Mouse (Mus musculus): Measurements from ENCODE around the gene Ctu2.
A peak's percentile ranks its signal among the peaks of the same experiment; 100 is the strongest.

The Ctu2 gene

GRCm38 (mm10) chr8:122475580-122476320, at the start of gene Ctu2, which contains the start of gene Rnf166:
Gene Ctu2 (plus strand): TSS chr8:122476143.
Gene Rnf166 (minus strand): TSS chr8:122476064.
- peak; percentile 95 to 96 for DNase-seq

GRCm38 (mm10) chr8:122426145-122426544, 49.8 kb upstream of the Ctu2 start:
- no peak for DNase-seq

- DNase-seq = no peak
Measured at GRCm38 (mm10) chr8:122427607-122428006, 48.3 kb upstream of the Ctu2 start.

- no peak for DNase-seq
Measured at GRCm38 (mm10) chr8:122428163-122428562, 47.8 kb upstream of the Ctu2 start.

- peak in 1 of 2 experiments; percentile 45 for DNase-seq
Measured at GRCm38 (mm10) chr8:122430058-122430636, 45.8 kb upstream of the Ctu2 start.

- DNase-seq = no peak
Measured at GRCm38 (mm10) chr8:122430646-122431045, 45.3 kb upstream of the Ctu2 start.

GRCm38 (mm10) chr8:122431694-122432442, 44.1 kb upstream of the Ctu2 start:
- peak; percentile 59 to 67 for DNase-seq

- DNase-seq = peak; percentile 84 to 91
Measured at GRCm38 (mm10) chr8:122432443-122433268, 43.3 kb upstream of the Ctu2 start, which contains the start of gene Cyba. Gene Cyba (minus strand): TSS chr8:122432930.

GRCm38 (mm10) chr8:122433269-122433905, 42.6 kb upstream of the Ctu2 start:
- DNase-seq = peak in 1 of 2 experiments; percentile 63

- DNase-seq = no peak
Measured at GRCm38 (mm10) chr8:122435375-122435774, 40.6 kb upstream of the Ctu2 start.

- DNase-seq = no peak
Measured at GRCm38 (mm10) chr8:122436146-122436545, 39.8 kb upstream of the Ctu2 start.

GRCm38 (mm10) chr8:122436586-122437125, 39.3 kb upstream of the Ctu2 start:
- no peak for DNase-seq

GRCm38 (mm10) chr8:122437708-122438331, 38.1 kb upstream of the Ctu2 start:
- peak in 1 of 2 experiments; percentile 46 for DNase-seq

GRCm38 (mm10) chr8:122439336-122439735, 36.6 kb upstream of the Ctu2 start:
- no peak for DNase-seq

- no peak for DNase-seq
Measured at GRCm38 (mm10) chr8:122441326-122441725, 34.6 kb upstream of the Ctu2 start.

GRCm38 (mm10) chr8:122442356-122442755, 33.6 kb upstream of the Ctu2 start:
- no peak for DNase-seq

- no peak for DNase-seq
Measured at GRCm38 (mm10) chr8:122442781-122443180, 33.2 kb upstream of the Ctu2 start.

GRCm38 (mm10) chr8:122443262-122444006, 32.5 kb upstream of the Ctu2 start, which contains the start of gene Mvd:
Gene Mvd (minus strand): TSS chr8:122443422.
- peak; percentile 99 for DNase-seq

- peak; percentile 84 to 90 for DNase-seq
Measured at GRCm38 (mm10) chr8:122444058-122444748, 31.7 kb upstream of the Ctu2 start.

GRCm38 (mm10) chr8:122445203-122445602, 30.7 kb upstream of the Ctu2 start:
- DNase-seq = peak in 1 of 2 experiments; percentile 46

All from kidney, postnatal 4 days (tissue).